Mouse (Mus musculus): ENCODE results near the gene Ly6g6c. TPM values are rescaled to one million over a fixed set of nuclear protein-coding genes. Genes with fewer than 3 reads are reported as not detected.

Gene Ly6g6c
- polyA plus RNA-seq, 1 experiment from 2014 or later = 0.31 TPM

DNA sequence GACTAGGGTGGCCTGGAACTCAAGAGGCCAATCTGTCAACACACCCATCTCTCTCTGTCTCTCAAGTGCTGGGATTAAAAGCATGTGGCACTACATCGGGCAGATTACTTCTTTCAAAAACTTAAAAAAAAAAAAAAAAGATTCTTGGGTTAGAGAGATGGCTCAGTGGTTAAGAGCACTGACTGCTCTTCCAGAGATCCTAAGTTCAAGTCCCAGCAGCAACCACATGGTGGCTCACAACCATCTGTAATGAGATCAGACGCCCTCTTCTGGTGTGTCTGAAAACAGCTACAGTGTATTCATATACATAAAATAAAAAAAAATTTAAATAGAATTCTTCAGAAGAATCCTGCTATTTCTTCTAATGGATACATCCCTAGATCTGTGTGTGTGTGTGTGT, 23.0 kb downstream of the Ly6g6c start:
- Histone ChIP-seq H3K9ac (no peak overlapping the region), H3K27ac (no peak overlapping the region), H3K4me2 (no peak overlapping the region), H3K27me3 (0 out of 2 replicates have a peak, but pooled peaks cover 4% of the 10 kb centered on the region), H3K36me3 (peaks cover 25% of the 10 kb centered on the region), H3K4me3 (replicated peaks) (no peak overlapping the region), H3K4me1 (replicated peaks) (peaks cover 53% of the 10 kb centered on the region), H3K9me3 (replicated peaks) (no peaks in the 10 kb centered on the region)
- no peak for DNase-seq
- WGBS (ENCODE audit: insufficient replicate concordance) = 34% methylated on average over 2 of the region's 2 CpGs
- no peak for ATAC-seq (ENCODE audit: low read depth)

DNA sequence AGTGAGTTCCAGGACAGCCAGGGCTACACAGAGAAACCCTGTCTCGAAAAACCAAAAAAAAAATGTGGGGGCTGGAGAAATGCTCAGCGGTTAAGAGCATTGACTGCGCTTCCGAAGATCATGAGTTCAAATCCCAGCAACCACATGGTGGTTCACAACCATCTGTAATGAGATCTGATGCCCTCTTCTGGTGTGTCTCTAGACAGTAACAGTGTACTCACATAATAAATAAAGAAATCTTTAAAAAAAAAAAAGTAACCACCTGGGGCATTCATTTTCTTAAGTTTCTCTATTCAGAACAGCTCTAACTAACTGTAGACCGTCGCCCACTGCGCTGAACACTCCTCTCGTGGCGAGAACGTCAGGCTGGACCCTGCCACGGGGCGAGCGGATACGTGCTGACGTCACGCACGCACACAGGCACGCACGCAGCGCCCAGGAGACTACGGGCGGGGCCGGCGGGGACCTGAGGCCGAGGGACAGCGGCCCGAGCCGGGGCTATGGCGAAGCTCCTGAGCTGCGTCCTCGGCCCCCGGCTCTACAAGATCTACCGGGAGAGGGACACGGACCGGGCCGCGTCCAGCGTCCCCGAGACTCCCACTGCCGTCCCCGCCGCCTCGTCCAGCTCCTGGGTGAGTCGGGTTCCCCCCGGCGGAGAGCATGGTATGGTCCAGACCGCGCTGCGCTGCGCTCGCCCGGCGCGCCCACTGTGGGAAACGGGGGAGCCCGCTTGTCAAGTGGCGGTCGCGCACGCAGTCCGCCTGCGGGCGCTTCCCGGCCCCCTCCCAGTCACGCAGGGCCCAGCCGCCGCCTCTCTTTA, 23.8 kb downstream of the Ly6g6c start, which contains the start of gene Abhd16a:
Gene Abhd16a (plus strand): TSS at position 439 of the 820 bp plus-strand sequence.
- Histone ChIP-seq H3K27ac (peak within 1 kb of the TSS; percentile 91), H3K4me3 (replicated peaks) (peak within 1 kb of the TSS; percentile 74), H3K9ac (peak within 1 kb of the TSS; percentile 87), H3K4me1 (replicated peaks) (peaks cover 49% of the 10 kb centered on the region), H3K4me2 (peak within 1 kb of the TSS; percentile 79), H3K27me3 (0 out of 2 replicates have a peak, but pooled peaks cover 4% of the 10 kb centered on the region), H3K36me3 (peaks cover 34% of the 10 kb centered on the region), H3K9me3 (replicated peaks) (no peaks in the 10 kb centered on the region)
- 2% methylated on average over 66 of the region's 67 CpGs for WGBS (ENCODE audit: insufficient replicate concordance)
- DNase-seq (peak; percentile 92), ATAC-seq (ENCODE audit: low read depth) (peak; percentile 96)

DNA sequence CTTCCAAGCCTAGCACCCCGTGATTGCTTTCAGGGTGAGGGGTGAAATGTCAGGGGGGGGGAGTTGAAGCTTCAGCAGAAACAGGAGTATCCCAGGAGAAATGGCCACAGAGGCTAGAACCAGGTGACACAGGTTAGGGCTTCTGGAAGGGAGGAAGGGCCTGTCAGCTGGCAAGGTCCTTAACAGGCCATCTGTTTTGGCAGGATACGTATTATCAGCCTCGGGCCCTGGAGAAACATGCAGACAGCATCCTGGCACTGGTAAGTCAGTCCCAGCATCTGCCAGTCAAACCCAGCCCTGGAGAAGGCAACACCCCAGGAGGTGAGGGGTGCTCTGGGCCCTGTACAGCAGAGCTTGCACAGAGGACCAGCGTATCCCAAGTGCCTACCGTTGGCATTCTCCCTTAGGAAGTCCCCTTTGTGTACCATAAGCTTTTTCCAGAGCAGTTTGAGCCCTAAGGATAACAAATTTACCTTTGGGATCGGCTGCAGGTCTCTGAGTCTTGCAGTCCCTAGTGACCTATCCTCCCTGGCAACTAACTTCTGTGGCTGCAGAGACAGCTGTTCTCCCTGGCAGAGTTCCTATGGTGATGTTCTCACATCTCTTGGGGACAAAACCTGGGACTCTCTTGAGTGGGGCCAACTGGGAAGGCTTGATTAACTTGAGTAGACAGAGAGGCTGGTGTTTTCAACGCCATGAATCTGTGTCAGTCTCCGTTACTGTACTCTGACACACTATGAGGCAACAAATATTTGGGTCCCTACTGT, 25.2 kb downstream of the Ly6g6c start:
- Histone ChIP-seq H3K27ac (peak overlapping the region; percentile 91), H3K27me3 (0 out of 2 replicates have a peak, but pooled peaks cover 4% of the 10 kb centered on the region), H3K9me3 (replicated peaks) (no peaks in the 10 kb centered on the region), H3K36me3 (peaks cover 47% of the 10 kb centered on the region), H3K9ac (peak overlapping the region; percentile 87), H3K4me3 (replicated peaks) (peak overlapping the region; percentile 74), H3K4me1 (replicated peaks) (peaks cover 43% of the 10 kb centered on the region), H3K4me2 (peak overlapping the region; percentile 79)
- WGBS (ENCODE audit: insufficient replicate concordance) = 57% methylated on average over 8 of the region's 8 CpGs
- DNase-seq (peak; percentile 67), ATAC-seq (ENCODE audit: low read depth) (peak; percentile 59)

DNA sequence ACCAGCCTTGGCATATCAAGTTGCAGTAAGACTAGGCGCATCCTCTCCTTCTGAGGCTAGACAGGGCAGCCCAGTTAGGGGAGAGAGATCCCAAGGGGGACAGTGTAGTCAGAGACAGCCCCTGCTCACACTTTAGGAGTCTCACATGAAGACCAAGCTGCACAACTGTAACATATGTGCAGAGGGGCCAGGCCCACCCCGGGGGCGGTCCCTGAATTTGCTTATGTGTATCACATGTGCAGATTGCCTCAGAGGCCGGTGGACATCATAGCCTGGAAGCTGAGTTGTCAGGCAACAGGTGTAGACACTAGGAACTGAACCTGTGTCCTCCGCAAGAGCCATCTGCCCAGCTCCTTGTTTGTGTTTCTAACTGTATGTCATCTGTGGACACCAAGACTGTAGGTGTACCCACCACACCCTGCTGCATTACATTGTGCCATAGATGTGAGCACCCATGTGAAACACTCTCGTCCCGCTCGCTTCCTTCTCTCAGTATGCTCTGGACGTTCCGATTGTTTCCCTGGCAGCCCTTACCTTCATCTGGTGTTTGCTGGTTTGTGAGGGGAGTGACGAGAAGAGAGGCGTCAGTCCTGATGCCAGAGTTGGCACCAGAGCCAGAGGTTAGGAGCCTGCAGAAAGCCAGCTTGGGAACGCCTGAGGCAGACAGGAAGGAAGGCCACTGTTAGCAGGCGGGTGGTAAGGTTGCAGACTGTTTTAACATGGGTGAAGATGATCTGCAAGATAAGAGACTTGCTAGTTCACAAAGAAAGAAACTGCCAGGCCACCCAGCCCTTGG, 27.4 kb downstream of the Ly6g6c start:
- Histone ChIP-seq H3K27me3 (no peaks in the 10 kb centered on the region), H3K4me3 (replicated peaks) (no peak overlapping the region), H3K9ac (no peak overlapping the region), H3K36me3 (peaks cover 70% of the 10 kb centered on the region), H3K9me3 (replicated peaks) (no peaks in the 10 kb centered on the region), H3K4me1 (replicated peaks) (peaks cover 38% of the 10 kb centered on the region), H3K4me2 (no peak overlapping the region), H3K27ac (no peak overlapping the region)
- DNase-seq (no peak), ATAC-seq (ENCODE audit: low read depth) (no peak)
- WGBS (ENCODE audit: insufficient replicate concordance) = 86% methylated on average over 14 of the region's 14 CpGs

DNA sequence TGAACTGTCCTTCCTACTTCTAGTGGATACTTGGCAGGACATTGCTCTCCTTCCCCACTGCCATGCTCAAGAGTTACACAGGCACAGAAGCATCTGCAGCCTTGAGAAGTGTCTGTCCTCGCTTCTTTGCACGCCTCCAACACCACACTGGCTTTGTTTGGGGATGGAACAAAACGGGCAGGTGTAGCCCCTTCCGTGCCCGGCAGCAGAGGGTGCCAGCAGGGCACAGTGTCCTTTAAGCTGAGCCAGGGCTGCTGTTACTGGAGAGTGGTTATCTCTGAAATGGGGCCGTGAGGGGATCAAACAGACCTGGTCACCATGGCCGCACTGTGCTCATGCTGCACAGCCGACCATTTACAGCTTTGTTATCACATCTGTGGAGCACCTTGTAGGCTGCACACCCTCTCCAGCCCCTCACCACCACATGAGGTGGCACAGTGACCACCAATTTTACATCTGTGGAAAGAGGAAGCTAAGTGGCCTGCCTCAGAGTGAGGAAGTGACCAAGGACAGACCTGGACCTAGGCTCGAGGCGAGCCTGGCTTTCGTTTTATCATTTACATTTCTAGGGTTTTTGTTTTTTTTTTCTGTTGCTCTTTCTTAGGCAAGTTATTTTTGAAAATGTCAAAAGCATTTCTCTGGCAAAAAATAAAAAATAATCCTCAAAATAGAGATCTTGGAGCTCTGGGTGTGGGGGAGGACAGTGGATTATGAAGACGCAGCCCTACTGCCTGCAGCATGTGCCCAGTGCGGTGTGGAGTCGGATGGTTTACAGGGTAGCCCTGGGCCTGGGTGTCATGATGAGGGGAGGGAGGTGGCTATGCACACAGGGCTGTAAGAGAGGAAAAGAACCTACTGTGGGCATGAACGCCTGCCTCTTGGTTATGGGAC, 29.5 kb downstream of the Ly6g6c start:
- Histone ChIP-seq H3K9ac (no peak overlapping the region), H3K4me3 (replicated peaks) (no peak overlapping the region), H3K36me3 (peaks cover 89% of the 10 kb centered on the region), H3K4me2 (no peak overlapping the region), H3K27ac (no peak overlapping the region), H3K27me3 (no peaks in the 10 kb centered on the region), H3K4me1 (replicated peaks) (peaks cover 31% of the 10 kb centered on the region), H3K9me3 (replicated peaks) (no peaks in the 10 kb centered on the region)
- WGBS (ENCODE audit: insufficient replicate concordance) = 78% methylated on average over 15 of the region's 15 CpGs
- no peak for DNase-seq
- ATAC-seq (ENCODE audit: low read depth) = no peak

DNA sequence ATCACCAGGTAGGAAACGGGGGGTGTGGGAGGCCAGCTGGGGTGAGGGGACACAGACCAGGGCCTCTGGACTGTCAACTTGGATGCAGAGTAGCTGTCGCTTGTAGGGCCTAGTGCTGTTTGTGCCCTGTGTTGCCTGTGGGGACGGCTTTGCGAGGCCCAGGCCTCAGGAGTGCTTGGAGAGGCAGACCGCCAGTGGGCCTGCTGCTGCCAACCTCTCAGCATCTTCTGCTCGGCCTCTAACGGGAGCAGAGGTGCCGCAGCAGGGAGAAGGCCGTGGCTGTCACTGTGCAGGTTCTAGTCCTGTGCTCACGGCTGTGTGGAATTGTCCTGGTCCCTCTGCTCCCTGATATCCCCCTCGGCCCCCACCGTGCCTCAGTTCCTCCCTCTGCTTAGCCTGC, 31.4 kb downstream of the Ly6g6c start:
- Histone ChIP-seq H3K9ac (no peak overlapping the region), H3K9me3 (replicated peaks) (no peaks in the 10 kb centered on the region), H3K4me3 (replicated peaks) (no peak overlapping the region), H3K27ac (no peak overlapping the region), H3K36me3 (peaks cover 97% of the 10 kb centered on the region), H3K4me2 (no peak overlapping the region), H3K4me1 (replicated peaks) (peaks cover 28% of the 10 kb centered on the region), H3K27me3 (no peaks in the 10 kb centered on the region)
- 88% methylated on average over 12 of the region's 12 CpGs for whole genome bisulfite sequencing (ENCODE audit: insufficient replicate concordance)
- ATAC-seq (ENCODE audit: low read depth) (no peak), DNase-seq (no peak)

DNA sequence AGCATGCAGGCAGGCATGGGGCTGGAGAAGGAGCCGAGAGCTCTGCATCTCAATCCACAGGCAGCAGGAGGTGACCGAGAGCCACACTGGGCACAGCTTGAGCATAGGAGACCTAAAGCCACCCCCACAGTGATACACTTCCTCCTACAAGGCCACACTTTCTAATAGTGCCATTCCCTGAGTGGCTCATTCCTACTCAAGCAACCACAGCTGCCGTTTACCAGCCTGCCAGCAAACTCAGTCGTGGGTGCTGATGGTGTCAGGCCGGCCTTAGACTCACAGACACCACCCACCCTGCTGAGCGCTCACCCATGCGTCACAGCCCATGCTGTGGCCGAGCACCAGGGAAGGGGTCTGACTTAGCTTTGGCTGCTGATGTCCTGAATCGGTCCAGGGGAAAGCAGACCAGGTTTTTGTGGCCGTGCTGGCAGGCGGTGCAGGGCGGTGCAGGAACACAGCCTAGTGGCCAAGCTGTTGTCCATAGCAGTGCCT, 32.0 kb downstream of the Ly6g6c start:
- no peak overlapping the region for H3K27ac ChIP-seq
- peaks cover 31% of the 10 kb centered on the region for H3K4me1 ChIP-seq (replicated peaks)
- H3K4me2 ChIP-seq = no peak overlapping the region
- no peaks in the 10 kb centered on the region for H3K27me3 ChIP-seq
- 87% methylated on average over 12 of the region's 12 CpGs for WGBS (ENCODE audit: insufficient replicate concordance)
- peaks cover 98% of the 10 kb centered on the region for H3K36me3 ChIP-seq
- no peak for ATAC-seq (ENCODE audit: low read depth)
- H3K9ac ChIP-seq = no peak overlapping the region
- DNase-seq = no peak
- no peaks in the 10 kb centered on the region for H3K9me3 ChIP-seq (replicated peaks)
- no peak overlapping the region for H3K4me3 ChIP-seq (replicated peaks)

DNA sequence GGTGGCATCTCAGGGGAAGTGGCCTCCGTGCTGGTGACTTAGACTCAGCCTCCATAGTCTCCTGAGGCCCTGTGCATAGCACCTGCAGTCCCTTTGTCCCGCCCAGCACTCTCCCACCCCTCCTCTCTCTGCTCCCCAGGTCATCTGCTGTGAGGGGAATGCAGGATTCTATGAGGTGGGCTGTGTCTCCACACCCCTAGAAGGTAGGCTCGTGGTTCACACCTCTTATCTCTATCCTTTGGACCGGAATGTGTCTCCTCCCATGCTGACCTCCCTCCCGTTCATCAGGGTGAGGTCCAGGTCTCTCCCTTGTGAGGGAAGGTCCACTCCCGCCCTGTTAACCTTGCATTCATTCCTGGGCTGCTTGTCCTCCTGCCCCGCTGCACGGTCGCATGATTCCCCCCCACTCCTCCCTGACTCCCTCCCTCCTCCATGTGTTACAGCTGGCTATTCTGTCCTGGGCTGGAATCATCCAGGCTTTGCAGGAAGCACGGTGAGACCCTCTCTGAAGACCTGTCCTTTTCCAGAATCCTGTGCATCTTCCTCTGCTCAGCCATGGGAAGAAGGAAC, 35.1 kb downstream of the Ly6g6c start:
- Histone ChIP-seq H3K27ac (no peak overlapping the region), H3K4me1 (replicated peaks) (peaks cover 52% of the 10 kb centered on the region), H3K4me3 (replicated peaks) (no peak overlapping the region), H3K9ac (no peak overlapping the region), H3K9me3 (replicated peaks) (no peaks in the 10 kb centered on the region), H3K4me2 (no peak overlapping the region), H3K36me3 (peaks cover 84% of the 10 kb centered on the region), H3K27me3 (no peaks in the 10 kb centered on the region)
- DNase-seq = no peak
- ATAC-seq (ENCODE audit: low read depth) = no peak
- WGBS (ENCODE audit: insufficient replicate concordance) = 72% methylated on average over 10 of the region's 10 CpGs

DNA sequence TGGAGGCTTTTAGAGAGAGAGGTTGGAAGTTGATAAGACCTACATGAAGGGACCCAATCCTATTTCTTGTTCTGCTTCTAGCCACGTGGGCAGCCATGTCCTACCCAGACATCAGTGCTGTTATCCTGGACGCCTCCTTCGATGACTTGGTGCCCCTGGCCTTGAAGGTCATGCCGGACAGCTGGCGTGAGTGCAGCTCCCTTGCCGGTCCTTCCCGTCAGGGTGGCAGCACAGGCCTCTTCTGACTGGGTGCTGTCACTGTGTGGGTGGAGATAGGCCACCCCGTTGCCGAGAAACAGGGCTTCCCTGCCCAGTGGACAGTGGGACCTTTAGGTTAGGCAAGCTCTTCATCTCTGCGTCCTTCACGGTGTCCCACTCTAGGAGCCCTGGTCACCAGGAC, 36.0 kb downstream of the Ly6g6c start:
- no peak overlapping the region for H3K4me3 ChIP-seq (replicated peaks)
- 84% methylated on average over 11 of the region's 11 CpGs for WGBS (ENCODE audit: insufficient replicate concordance)
- H3K4me2 ChIP-seq = no peak overlapping the region
- no peaks in the 10 kb centered on the region for H3K27me3 ChIP-seq
- peak overlapping the region; percentile 1; the same call in 1 of the 2 replicates for H3K27ac ChIP-seq
- peaks cover 75% of the 10 kb centered on the region for H3K36me3 ChIP-seq
- ATAC-seq (ENCODE audit: low read depth) = no peak
- peaks cover 61% of the 10 kb centered on the region for H3K4me1 ChIP-seq (replicated peaks)
- H3K9me3 ChIP-seq (replicated peaks) = no peaks in the 10 kb centered on the region
- no peak for DNase-seq
- no peak overlapping the region for H3K9ac ChIP-seq

DNA sequence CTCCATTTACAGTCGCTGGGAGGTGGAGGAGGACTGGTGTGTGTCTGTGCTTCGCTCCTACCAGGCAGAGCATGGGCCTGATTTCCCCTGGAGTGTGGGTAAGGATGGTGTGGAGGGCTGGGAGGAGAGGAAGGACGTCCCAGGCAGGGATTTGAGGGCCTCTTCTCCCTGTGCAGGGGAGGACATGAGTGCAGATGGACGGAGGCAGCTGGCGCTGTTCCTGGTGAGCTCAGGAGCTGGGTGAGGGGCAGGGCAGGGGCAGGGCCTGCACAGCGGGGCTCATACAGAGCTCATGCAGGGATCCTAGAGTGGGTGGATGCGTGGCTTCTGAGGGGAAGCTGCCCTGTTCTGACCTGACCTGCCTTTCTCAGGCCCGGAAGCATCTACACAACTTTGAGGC, 37.1 kb downstream of the Ly6g6c start:
- no peak overlapping the region for H3K4me2 ChIP-seq
- H3K4me3 ChIP-seq (replicated peaks) = no peak overlapping the region
- DNase-seq (no peak), ATAC-seq (ENCODE audit: low read depth) (no peak)
- H3K9me3 ChIP-seq (replicated peaks) = no peaks in the 10 kb centered on the region
- H3K9ac ChIP-seq = no peak overlapping the region
- peak overlapping the region; percentile 92 for H3K27ac ChIP-seq
- H3K36me3 ChIP-seq = peaks cover 64% of the 10 kb centered on the region
- peaks cover 64% of the 10 kb centered on the region for H3K4me1 ChIP-seq (replicated peaks)
- WGBS (ENCODE audit: insufficient replicate concordance) = 71% methylated on average over 8 of the region's 8 CpGs
- no peaks in the 10 kb centered on the region for H3K27me3 ChIP-seq

Data from liver, embryonic 13.5 days (tissue).